Mouse (Mus musculus): ENCODE results near the gene Ppp1r1b. TPM values are rescaled to one million over a fixed set of nuclear protein-coding genes. Genes with fewer than 3 reads are reported as not detected.

Ppp1r1b gene
- not detected for total RNA-seq (2023)

GRCm38 (mm10) chr11:98348083-98348961, at the start of gene Ppp1r1b:
Ppp1r1b (plus strand) TSS chr11:98348404.

DNA sequence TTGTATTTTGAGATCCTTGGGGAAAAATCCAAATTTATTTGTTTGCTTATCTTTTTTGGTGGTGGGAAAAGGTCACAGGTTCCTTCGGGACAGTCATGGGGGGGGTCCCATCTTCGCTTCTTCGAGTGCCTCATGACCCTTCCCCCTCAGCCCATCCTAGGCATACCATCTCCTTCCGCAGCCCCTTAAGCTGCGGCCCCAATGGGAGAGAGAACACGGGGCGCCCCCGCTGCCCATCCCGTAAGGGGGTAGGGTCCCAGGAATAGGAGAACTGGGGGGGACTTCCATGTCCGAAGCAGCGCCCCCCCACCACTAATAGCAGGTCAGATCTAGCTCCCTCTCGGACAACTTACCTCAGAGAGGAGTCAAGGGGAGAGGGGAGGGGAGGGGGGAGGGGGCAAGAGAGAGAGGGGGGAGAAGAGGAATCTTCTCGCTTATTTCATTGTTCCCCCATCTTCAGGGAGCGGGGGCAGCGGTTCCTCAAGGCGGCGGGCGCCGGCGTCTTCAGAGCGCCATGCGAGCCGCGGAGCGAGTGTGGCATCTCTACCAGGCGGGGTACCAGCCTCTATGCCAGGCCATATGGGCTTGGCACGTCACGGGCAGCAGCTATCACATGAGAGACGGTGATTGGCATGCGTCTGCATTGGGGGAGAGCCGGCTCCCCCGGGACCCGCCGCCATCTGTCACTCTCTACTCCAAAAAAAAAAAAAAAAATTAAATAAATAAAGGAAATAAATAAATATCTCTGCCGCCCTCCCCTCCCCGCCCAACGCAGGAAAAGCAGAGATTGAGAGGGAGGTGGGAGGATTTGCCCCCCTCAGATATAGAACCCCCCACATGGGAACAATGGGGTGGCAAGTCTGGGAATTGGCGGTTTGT, 18.9 kb upstream of the Ppp1r1b start, which contains the start of gene Neurod2:
TSS of gene Neurod2 (minus strand) at position 568 of the 879 bp plus-strand sequence.

GRCm38 (mm10) chr11:98358161-98359083, 10.2 kb downstream of the Ppp1r1b start, which contains the start of gene Stard3:
Stard3 (plus strand) TSS chr11:98358368.

DNA sequence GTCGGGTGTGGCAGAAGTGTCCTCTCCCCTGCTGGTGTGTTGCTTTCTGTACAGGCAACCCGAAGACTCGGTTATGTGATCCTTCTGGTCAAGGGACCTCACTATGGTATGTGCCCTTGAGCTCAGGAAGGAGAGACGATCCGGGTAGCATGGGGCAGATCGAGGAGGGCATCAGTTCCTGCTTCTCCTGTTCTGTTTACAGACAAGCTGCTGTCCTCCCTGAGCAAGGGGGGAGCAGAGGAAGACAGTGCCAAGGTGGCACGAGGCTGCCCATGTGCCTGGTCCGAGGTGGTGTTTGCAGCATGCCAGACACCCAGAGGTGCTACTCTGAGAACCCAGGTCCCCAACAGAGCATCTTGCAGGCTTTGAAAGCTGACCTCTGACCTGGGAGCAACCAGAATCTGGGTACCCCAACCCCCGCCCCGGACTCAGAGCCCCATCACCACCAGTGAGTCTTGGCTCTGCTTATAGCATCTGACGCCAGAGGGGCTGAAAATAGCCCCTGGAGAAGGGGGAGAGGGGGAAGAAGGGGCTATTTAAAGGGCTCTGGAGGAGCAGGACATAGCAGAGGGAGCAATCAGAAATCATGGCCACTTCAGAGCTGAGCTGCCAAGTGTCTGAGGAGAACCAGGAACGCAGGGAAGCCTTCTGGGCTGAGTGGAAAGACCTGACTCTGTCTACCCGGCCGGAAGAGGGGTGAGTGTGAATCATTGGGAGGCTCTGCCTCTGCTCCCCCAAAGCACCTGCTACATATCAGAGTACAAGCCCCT, 35.2 kb downstream of the Ppp1r1b start, which contains the start of gene Tcap:
TSS of gene Tcap (plus strand) at position 551 of the 770 bp plus-strand sequence.

GRCm38 (mm10) chr11:98385638-98386585, 37.7 kb downstream of the Ppp1r1b start, which contains the start of gene Pnmt:
Pnmt (plus strand) TSS chr11:98386450.

DNA sequence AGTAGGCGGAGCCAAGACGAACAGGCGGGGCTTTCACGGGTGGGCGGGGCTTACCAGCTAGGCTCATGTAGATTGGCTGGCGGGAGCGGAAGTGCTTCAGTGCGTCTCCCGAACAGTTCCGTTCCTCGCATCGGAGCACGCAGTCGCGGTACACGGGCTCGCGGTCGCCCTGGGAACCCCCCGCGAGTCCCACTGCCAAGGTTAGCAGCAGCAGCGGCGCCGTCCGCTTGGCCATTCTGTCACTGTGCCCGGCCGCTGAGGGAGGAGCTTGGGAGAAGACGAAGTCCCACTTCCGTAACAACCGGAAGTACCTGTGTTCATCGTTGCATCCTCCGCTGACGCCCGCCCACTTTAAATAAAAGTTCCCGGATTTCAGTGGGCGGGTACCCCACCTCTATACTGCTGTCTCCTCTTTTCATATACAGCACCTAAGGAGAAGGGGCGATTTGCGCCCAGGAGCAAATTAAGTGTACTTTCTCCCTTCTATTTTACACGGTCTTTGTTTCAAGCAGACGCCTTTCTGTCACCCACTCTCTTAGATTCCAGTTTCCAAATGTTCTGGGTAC, 52.0 kb downstream of the Ppp1r1b start, which contains the start of gene Pgap3:
TSS of gene Pgap3 (minus strand) at position 330 of the 566 bp plus-strand sequence.

Other genes starting within 250 kb of the Ppp1r1b start
- gene Fbxl20, start 198.0 kb upstream of the Ppp1r1b start, total RNA-seq (2023) = 10 to 100 TPM; 25.3 to 28.0 TPM
- 10 to 100 TPM; 34.2 to 40.5 TPM for gene Med1, start 155.1 kb upstream of the Ppp1r1b start, total RNA-seq (2023)
- gene Cdk12, start 145.3 kb upstream of the Ppp1r1b start, total RNA-seq (2023) = 10 to 100 TPM; 69.7 to 77.0 TPM
- gene Neurod2, start 18.8 kb upstream of the Ppp1r1b start, total RNA-seq (2023) = not detected
- 10 to 100 TPM; 50.6 to 53.9 TPM for gene Stard3, start 10.0 kb downstream of the Ppp1r1b start, total RNA-seq (2023)
- gene Tcap, start 35.4 kb downstream of the Ppp1r1b start, total RNA-seq (2023) = under 1 TPM in 1 of 2 experiments, not detected in 1; 0.50 TPM
- not detected for gene Pnmt, start 38.0 kb downstream of the Ppp1r1b start, total RNA-seq (2023)
- 1 to 10 TPM; 2.3 to 3.6 TPM for gene Pgap3, start 52.1 kb downstream of the Ppp1r1b start, total RNA-seq (2023)
- gene Erbb2, start 64.1 kb downstream of the Ppp1r1b start, total RNA-seq (2023) = under 1 TPM in 1 of 2 experiments, not detected in 1; 0.13 TPM
- gene Mien1, start 90.6 kb downstream of the Ppp1r1b start, total RNA-seq (2023) = 10 to 100 TPM; 36.4 to 39.4 TPM
- gene Grb7, start 98.0 kb downstream of the Ppp1r1b start, total RNA-seq (2023) = not detected
- 1 to 10 TPM; 3.0 to 3.1 TPM for gene Ikzf3, start 197.6 kb downstream of the Ppp1r1b start, total RNA-seq (2023)
- gene Zpbp2, start 202.7 kb downstream of the Ppp1r1b start, total RNA-seq (2023) = under 1 TPM in 1 of 2 experiments, not detected in 1; 0.33 TPM
- gene Ormdl3, start 239.0 kb downstream of the Ppp1r1b start, total RNA-seq (2023) = 10 to 100 TPM in 1 of 2 experiments, 1 to 10 TPM in 1; 8.6 to 11.0 TPM
- not detected for gene Lrrc3c, start 249.9 kb downstream of the Ppp1r1b start, total RNA-seq (2023)

All from neutrophil, adult 83 days (primary cell).